Mouse (Mus musculus) megakaryocyte, embryonic 14.5 days (primary cell): Measurements from ENCODE around the gene Cpt1c.

Experiments used
- FLI1 ChIP-seq: IDR thresholded peaks from 2 replicates; pipeline ENCODE4 v1.6.1; 2012; ENCODE audit warnings: low read length, inconsistent platforms, mixed read lengths
- GATA1 ChIP-seq: IDR thresholded peaks from 3 replicates; pipeline ENCODE4 v1.6.1; 2012; ENCODE audit warnings: mixed read lengths, low read length, inconsistent platforms, borderline replicate concordance

- no peak for TF ChIP-seq GATA1
- no peak for TF ChIP-seq FLI1
Observed at GRCm38 (mm10) chr7:44997940-44998428, 23.3 kb upstream of the Cpt1c start.
